Mouse (Mus musculus): ENCODE data around the gene Hip1. TPM values are rescaled to one million over a fixed set of nuclear protein-coding genes. Genes with fewer than 3 reads are reported as not detected.

Hip1 gene
- polyA plus RNA-seq, 1 experiment from 2014 or later: 33.5 TPM

DNA sequence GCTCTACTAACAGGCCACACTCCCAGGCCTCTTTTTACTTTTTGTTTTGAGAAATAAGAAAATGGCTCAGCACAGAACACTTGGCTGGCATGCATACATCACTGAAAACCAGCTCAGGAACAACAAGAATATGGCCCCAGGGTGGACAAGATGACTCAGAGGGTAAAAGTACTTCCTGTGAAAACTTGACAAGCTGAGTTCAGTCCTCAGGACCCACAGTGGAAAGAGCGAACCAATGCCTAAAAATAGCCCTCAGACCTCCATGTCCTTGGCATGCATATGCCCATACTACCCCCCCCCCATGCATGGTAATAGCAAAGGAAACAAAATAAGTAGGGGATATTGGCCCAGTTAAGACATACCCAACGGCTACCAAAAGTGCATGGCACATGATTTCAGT lies 15.0 kb downstream of the Hip1 start:
- no peaks in the 10 kb centered on the region for H3K27me3 ChIP-seq
- no peak overlapping the region for H3K9ac ChIP-seq
- no peak overlapping the region for H3K27ac ChIP-seq
- H3K36me3 ChIP-seq: peaks cover 9% of the 10 kb centered on the region; the same call in 1 of the 2 replicates
- WGBS: 61% methylated on average over 2 of the region's 2 CpGs
- H3K4me2 ChIP-seq: no peak overlapping the region
- H3K9me3 ChIP-seq: no peaks in the 10 kb centered on the region; the same call in 1 of the 2 replicates
- peaks cover 38% of the 10 kb centered on the region for H3K4me1 ChIP-seq
- no peak for ATAC-seq (ENCODE audit: insufficient number of reproducible peaks, low FRiP score, low TSS enrichment, low read depth)
- no peak overlapping the region for H3K4me3 ChIP-seq

GRCm38 (mm10) chr5:135529310-135529709 lies 15.6 kb downstream of the Hip1 start:
- Histone ChIP-seq H3K36me3 (peaks cover 9% of the 10 kb centered on the region; the same call in 1 of the 2 replicates), H3K9ac (no peak overlapping the region), H3K4me2 (no peak overlapping the region), H3K27me3 (no peaks in the 10 kb centered on the region), H3K4me3 (no peak overlapping the region), H3K4me1 (peaks cover 44% of the 10 kb centered on the region), H3K27ac (no peak overlapping the region), H3K9me3 (no peaks in the 10 kb centered on the region; the same call in 1 of the 2 replicates)
- WGBS: 85% methylated on average over 3 of the region's 3 CpGs
- no peak for ATAC-seq (ENCODE audit: insufficient number of reproducible peaks, low FRiP score, low TSS enrichment, low read depth)

GRCm38 (mm10) chr5:135527986-135528385 lies 16.9 kb downstream of the Hip1 start:
- no peak overlapping the region for H3K9ac ChIP-seq
- no peaks in the 10 kb centered on the region; the same call in 1 of the 2 replicates for H3K9me3 ChIP-seq
- H3K27me3 ChIP-seq: no peaks in the 10 kb centered on the region
- no peak overlapping the region for H3K4me3 ChIP-seq
- WGBS: 34% methylated on average over 7 of the region's 7 CpGs
- peaks cover 37% of the 10 kb centered on the region for H3K4me1 ChIP-seq
- peaks cover 9% of the 10 kb centered on the region; the same call in 1 of the 2 replicates for H3K36me3 ChIP-seq
- no peak overlapping the region for H3K4me2 ChIP-seq
- no peak overlapping the region for H3K27ac ChIP-seq
- no peak for ATAC-seq (ENCODE audit: insufficient number of reproducible peaks, low FRiP score, low TSS enrichment, low read depth)

GRCm38 (mm10) chr5:135524660-135525560 lies 20.0 kb downstream of the Hip1 start:
- no peaks in the 10 kb centered on the region for H3K27me3 ChIP-seq
- no peak for ATAC-seq (ENCODE audit: insufficient number of reproducible peaks, low FRiP score, low TSS enrichment, low read depth)

DNA sequence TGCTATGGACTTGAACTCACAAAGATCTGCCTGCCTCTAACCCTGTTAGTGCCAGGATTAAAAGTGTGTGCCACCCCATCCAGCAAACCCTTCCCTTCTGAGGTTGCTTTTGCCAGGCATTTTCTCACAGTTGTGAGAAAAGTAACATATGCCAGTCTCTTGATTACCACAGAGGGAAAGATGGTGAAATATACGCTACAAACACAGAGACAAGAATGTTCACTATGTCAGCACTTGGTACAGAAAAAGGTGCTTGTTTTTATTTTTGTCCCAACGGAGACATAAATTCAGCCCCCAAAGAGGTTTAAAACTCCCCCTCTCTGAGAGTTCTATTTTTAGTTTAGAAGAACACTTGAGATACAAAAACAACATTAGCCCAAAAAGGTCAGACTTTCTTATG lies 20.8 kb downstream of the Hip1 start:
- Histone ChIP-seq H3K27me3 (no peaks in the 10 kb centered on the region), H3K27ac (peak overlapping the region; percentile 71; the same call in 1 of the 2 replicates), H3K9ac (no peak overlapping the region), H3K4me1 (peaks cover 27% of the 10 kb centered on the region), H3K36me3 (peaks cover 2% of the 10 kb centered on the region; the same call in 1 of the 2 replicates), H3K9me3 (no peaks in the 10 kb centered on the region), H3K4me2 (no peak overlapping the region), H3K4me3 (no peak overlapping the region)
- 72% methylated on average over 2 of the region's 2 CpGs for WGBS
- no peak for ATAC-seq (ENCODE audit: insufficient number of reproducible peaks, low FRiP score, low TSS enrichment, low read depth)

More at GRCm38 (mm10) chr5:135524660-135525560, 20.0 kb downstream of the Hip1 start:
- Histone ChIP-seq H3K4me1 (peaks cover 29% of the 10 kb centered on the region), H3K4me2 (0 out of 2 replicates have a peak overlapping the region, but pooled peaks have one; percentile 1), H3K4me3 (no peak overlapping the region), H3K9ac (no peak overlapping the region), H3K9me3 (no peaks in the 10 kb centered on the region), H3K36me3 (peaks cover 2% of the 10 kb centered on the region; the same call in 1 of the 2 replicates), H3K27ac (peak overlapping the region; percentile 71)
- 31% methylated on average over 11 of the region's 11 CpGs for WGBS

- Histone ChIP-seq H3K4me1 (peaks cover 32% of the 10 kb centered on the region), H3K9ac (no peak overlapping the region), H3K4me2 (no peak overlapping the region), H3K4me3 (no peak overlapping the region), H3K36me3 (peaks cover 2% of the 10 kb centered on the region; the same call in 1 of the 2 replicates), H3K27ac (no peak overlapping the region; the same call in 1 of the 2 replicates), H3K27me3 (no peaks in the 10 kb centered on the region), H3K9me3 (no peaks in the 10 kb centered on the region)
- 63% methylated on average over 9 of the region's 9 CpGs for WGBS
- ATAC-seq (ENCODE audit: insufficient number of reproducible peaks, low FRiP score, low TSS enrichment, low read depth): no peak
These were observed 22.7 kb downstream of the Hip1 start for GRCm38 (mm10) chr5:135522111-135522722.

GRCm38 (mm10) chr5:135517348-135517883 lies 27.5 kb downstream of the Hip1 start:
- Histone ChIP-seq H3K27me3 (no peaks in the 10 kb centered on the region), H3K9ac (no peak overlapping the region), H3K27ac (0 out of 2 replicates have a peak overlapping the region, but pooled peaks have one; percentile 3), H3K4me2 (no peak overlapping the region), H3K4me3 (no peak overlapping the region), H3K4me1 (peaks cover 9% of the 10 kb centered on the region; the same call in 1 of the 2 replicates), H3K9me3 (0 out of 2 replicates have a peak, but pooled peaks cover 9% of the 10 kb centered on the region), H3K36me3 (peaks cover 16% of the 10 kb centered on the region)
- ATAC-seq (ENCODE audit: insufficient number of reproducible peaks, low FRiP score, low TSS enrichment, low read depth): no peak
- WGBS: 44% methylated on average over 5 of the region's 5 CpGs

DNA sequence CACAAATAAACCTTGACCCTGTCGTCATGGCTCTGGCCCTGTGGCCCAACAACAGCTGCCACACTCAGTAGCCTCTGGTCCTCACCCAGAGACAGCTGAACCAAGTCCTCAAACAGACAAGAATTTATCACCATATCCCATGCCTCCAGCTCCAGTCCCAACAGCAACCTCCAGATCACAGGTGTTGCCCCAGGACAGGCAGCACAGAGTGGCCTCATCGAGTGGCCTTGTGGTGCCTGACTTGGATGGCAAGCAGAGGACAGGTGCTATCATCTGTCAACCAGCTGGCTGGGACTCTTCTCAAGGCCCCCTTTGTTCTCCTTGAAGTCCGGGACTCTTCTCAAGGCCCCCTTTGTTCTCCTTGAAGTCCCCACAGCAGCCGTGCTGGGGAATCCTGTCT lies 31.8 kb downstream of the Hip1 start:
- peak; percentile 82 for ATAC-seq (ENCODE audit: insufficient number of reproducible peaks, low FRiP score, low TSS enrichment, low read depth)
- no peaks in the 10 kb centered on the region for H3K27me3 ChIP-seq
- H3K4me2 ChIP-seq: no peak overlapping the region
- H3K36me3 ChIP-seq: peaks cover 16% of the 10 kb centered on the region
- H3K27ac ChIP-seq: no peak overlapping the region
- no peak overlapping the region for H3K4me3 ChIP-seq
- H3K9me3 ChIP-seq: 0 out of 2 replicates have a peak, but pooled peaks cover 9% of the 10 kb centered on the region
- H3K9ac ChIP-seq: no peak overlapping the region
- H3K4me1 ChIP-seq: peaks cover 21% of the 10 kb centered on the region
- 56% methylated on average over 4 of the region's 4 CpGs for WGBS

- H3K4me2 ChIP-seq: no peak overlapping the region
- no peaks in the 10 kb centered on the region for H3K27me3 ChIP-seq
- H3K9me3 ChIP-seq: 0 out of 2 replicates have a peak, but pooled peaks cover 6% of the 10 kb centered on the region
- no peak overlapping the region for H3K27ac ChIP-seq
- H3K36me3 ChIP-seq: peaks cover 8% of the 10 kb centered on the region; the same call in 1 of the 2 replicates
- ATAC-seq (ENCODE audit: insufficient number of reproducible peaks, low FRiP score, low TSS enrichment, low read depth): no peak
- H3K4me3 ChIP-seq: no peak overlapping the region
- 58% methylated on average over 5 of the region's 5 CpGs for WGBS
- peaks cover 36% of the 10 kb centered on the region for H3K4me1 ChIP-seq
- H3K9ac ChIP-seq: no peak overlapping the region
These were observed 33.8 kb downstream of the Hip1 start for GRCm38 (mm10) chr5:135511105-135511504.

GRCm38 (mm10) chr5:135508284-135508683 lies 36.6 kb downstream of the Hip1 start:
- H3K4me2 ChIP-seq: no peak overlapping the region
- WGBS: 41% methylated on average over 3 of the region's 3 CpGs
- ATAC-seq (ENCODE audit: insufficient number of reproducible peaks, low FRiP score, low TSS enrichment, low read depth): no peak

GRCm38 (mm10) chr5:135507561-135508273 lies 37.2 kb downstream of the Hip1 start:
- ATAC-seq (ENCODE audit: insufficient number of reproducible peaks, low FRiP score, low TSS enrichment, low read depth): peak; percentile 28; the same call in 1 of the 2 replicates
- H3K4me2 ChIP-seq: no peak overlapping the region
- WGBS: 15% methylated on average over 18 of the region's 18 CpGs
- no peaks in the 10 kb centered on the region for H3K9me3 ChIP-seq
- no peak overlapping the region for H3K4me3 ChIP-seq
- peaks cover 44% of the 10 kb centered on the region for H3K4me1 ChIP-seq
- peak overlapping the region; percentile 22; the same call in 1 of the 2 replicates for H3K27ac ChIP-seq
- H3K36me3 ChIP-seq: no peaks in the 10 kb centered on the region
- H3K9ac ChIP-seq: no peak overlapping the region
- no peaks in the 10 kb centered on the region for H3K27me3 ChIP-seq

More at GRCm38 (mm10) chr5:135508284-135508683, 36.6 kb downstream of the Hip1 start:
- no peaks in the 10 kb centered on the region for H3K9me3 ChIP-seq
- no peak overlapping the region for H3K9ac ChIP-seq
- no peak overlapping the region for H3K4me3 ChIP-seq
- no peaks in the 10 kb centered on the region for H3K27me3 ChIP-seq
- no peaks in the 10 kb centered on the region for H3K36me3 ChIP-seq
- H3K4me1 ChIP-seq: peaks cover 44% of the 10 kb centered on the region
- no peak overlapping the region for H3K27ac ChIP-seq

Measured in limb, embryonic 15.5 days (tissue).